Mouse (Mus musculus) splenic B cell, adult 2 months (primary cell): ENCODE measurements around the gene Slc7a9.

Experiments used
- DNase-seq: peaks from one replicate; pipeline ENCODE4 v3.0.0-alpha.2; 2011; ENCODE audit warnings: low read depth, low spot score
- H3K27me3 ChIP-seq: 2 replicates; pipeline ENCODE4 v1.6.1; 2012; ENCODE audit warnings: mild to moderate bottlenecking, low read length, moderate library complexity, mixed read lengths; ENCODE audit not compliant: control insufficient read depth, poor library complexity, insufficient read depth, severe bottlenecking
- H3K36me3 ChIP-seq: 2 replicates; pipeline ENCODE4 v1.6.1; 2012; ENCODE audit warnings: mild to moderate bottlenecking, low read length, moderate library complexity, mixed read lengths; ENCODE audit not compliant: control insufficient read depth, poor library complexity, insufficient read depth, severe bottlenecking

The Slc7a9 gene

GRCm38 (mm10) chr7:35476457-35476856 is 27.9 kb downstream of the Slc7a9 start:
- DNase-seq: no peak
- H3K36me3 ChIP-seq: no peaks in the 10 kb centered on the region
- H3K27me3 ChIP-seq: no peaks in the 10 kb centered on the region

DNA sequence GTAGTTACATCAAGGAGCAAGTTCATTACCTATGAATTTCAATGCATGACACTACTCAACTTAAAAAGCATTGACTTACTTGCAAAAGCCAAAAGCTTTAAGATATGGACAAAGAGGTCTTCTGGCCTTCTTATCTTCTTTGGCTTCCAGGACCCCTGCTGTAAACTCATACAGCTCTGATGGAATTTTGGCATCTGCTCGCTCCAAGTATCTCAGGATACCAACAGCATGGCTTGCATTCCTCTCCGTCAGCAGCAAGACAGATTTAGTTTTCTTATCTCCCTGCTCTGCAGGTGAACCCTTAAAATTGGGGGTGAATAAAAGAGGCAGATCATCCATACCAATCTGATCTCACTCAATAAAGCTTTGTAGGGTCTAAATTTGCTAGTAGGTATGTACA is 36.5 kb downstream of the Slc7a9 start:
- H3K27me3 ChIP-seq: no peaks in the 10 kb centered on the region
- no peak for DNase-seq
- no peaks in the 10 kb centered on the region for H3K36me3 ChIP-seq

GRCm38 (mm10) chr7:35486553-35486952 is 38.0 kb downstream of the Slc7a9 start:
- Histone ChIP-seq H3K27me3 (no peaks in the 10 kb centered on the region), H3K36me3 (no peaks in the 10 kb centered on the region)
- no peak for DNase-seq

GRCm38 (mm10) chr7:35490186-35490585 is 41.6 kb downstream of the Slc7a9 start:
- no peak for DNase-seq
- no peaks in the 10 kb centered on the region for H3K36me3 ChIP-seq
- H3K27me3 ChIP-seq: no peaks in the 10 kb centered on the region

DNA sequence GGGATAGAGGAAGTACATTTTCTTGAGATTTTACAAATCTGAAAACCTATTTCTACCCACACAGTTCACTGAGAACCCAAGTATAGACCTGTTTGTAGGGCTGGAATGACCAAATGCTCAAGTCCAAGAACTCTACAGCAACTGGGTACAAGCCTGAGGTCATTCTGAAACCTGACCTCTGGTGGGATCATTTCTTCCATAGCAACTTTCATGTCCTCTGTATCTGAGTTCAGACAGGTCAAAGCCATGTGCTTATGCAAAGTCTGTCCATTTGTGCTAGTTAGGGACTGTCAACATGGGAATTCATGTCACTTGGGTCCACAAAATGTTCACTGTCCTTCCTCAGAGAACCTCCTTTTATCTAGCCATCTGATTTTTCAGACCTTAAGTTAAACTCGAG is 42.4 kb downstream of the Slc7a9 start:
- Histone ChIP-seq H3K27me3 (no peaks in the 10 kb centered on the region), H3K36me3 (no peaks in the 10 kb centered on the region)
- DNase-seq: no peak

DNA sequence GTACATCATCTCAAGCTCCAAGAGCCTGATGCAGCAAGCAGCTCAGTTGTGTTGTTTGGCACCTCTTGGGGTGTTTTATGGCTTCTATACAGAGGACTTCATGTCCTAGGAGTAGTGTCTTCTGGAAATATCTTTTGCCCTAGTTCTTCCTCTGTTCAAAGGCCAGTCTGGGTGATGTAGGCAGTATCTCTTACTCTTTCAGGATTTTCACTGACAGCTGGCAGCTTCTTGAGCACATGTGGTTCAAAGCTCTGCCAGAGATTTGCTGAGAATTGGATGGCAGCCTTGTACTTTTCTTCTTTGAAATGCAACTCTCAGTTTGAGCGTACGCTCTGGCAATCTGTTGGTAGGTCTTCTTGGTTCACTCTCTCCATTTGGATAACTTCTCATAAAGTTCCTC is 48.9 kb downstream of the Slc7a9 start:
- no peak for DNase-seq
- Histone ChIP-seq H3K36me3 (no peaks in the 10 kb centered on the region), H3K27me3 (no peaks in the 10 kb centered on the region; the same call in 1 of the 2 replicates)

DNA sequence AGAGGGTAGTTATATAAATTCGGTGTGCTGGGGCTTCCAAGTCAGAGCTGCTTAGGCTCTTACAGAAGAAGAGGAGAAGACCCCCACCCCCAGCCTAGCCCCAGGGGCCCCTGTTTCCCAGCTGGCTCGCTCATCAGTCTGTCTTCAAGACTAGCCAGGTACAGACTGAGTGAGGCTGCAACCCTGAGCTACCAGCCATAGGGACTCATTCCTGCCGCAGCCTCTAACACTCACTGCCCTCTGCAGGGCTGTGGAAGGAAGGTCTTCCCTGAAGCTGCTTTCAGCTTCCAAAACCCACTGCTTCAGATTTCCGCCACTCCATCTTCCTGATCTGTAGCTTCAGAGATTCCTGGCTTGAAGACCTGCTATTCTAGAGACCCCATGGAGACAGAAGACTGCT is 53.4 kb downstream of the Slc7a9 start:
- Histone ChIP-seq H3K27me3 (no peaks in the 10 kb centered on the region; the same call in 1 of the 2 replicates), H3K36me3 (no peaks in the 10 kb centered on the region)
- peak; percentile 2 for DNase-seq
